Mouse (Mus musculus): ENCODE data around the gene Disp3.

- no peak for TF ChIP-seq POLR2A (IDR thresholded peaks at IDR 0.05; ENCODE audit: borderline replicate concordance, extremely low read depth, insufficient read depth, insufficient read length, poor library complexity, severe bottlenecking)
- TF ChIP-seq CTCF (IDR thresholded peaks at IDR 0.05; ENCODE audit: borderline replicate concordance, extremely low read depth, insufficient read depth, insufficient read length), result no peak
Observed at GRCm38 (mm10) chr4:148233061-148233460, 54.7 kb downstream of the Disp3 start.

All from brain, embryonic 14.5 days (tissue).